Mouse (Mus musculus) telencephalon, adult 2 months (tissue): ENCODE results near the gene Gm38392.
A peak's percentile ranks its signal among the peaks of the same experiment; 100 is the strongest.

Experiments
- DNase-seq: peaks from one replicate; pipeline ENCODE4 v3.0.0-alpha.2; 2011; ENCODE audit warnings: low read depth, low spot score

Gm38392 gene

GRCm38 (mm10) chr3:88215553-88216004 is 71.4 kb downstream of the Gm38392 start:
- DNase-seq: no peak

DNA sequence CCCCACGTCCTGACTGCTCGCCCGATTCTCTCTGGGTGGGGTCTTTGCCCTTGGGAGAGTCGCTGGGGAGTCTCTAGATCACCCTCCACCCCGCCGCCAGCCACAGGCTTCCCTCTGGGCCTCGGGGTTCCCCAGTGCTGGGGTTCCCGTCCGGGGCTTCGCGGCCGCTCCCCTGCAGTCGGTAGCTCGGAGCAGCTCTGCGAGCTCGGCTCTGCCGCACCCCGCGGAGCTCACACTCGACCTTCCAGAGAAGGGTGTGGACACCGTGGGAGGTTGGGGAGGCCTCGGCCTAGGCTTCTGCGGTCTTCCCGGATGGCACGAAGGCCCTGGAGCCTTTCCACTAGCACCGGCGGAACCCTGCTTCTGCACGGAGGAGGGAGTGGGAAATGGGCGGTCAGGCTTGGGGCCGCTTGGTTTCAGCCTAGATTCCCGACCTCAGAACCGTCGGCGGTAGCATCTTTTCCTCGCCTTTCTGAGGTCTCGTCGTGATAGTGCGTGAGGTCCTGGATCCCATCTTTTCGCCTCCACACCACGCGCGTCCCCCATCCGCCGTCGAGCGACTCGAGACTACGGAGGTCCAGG is 71.9 kb downstream of the Gm38392 start:
- DNase-seq: no peak

GRCm38 (mm10) chr3:88214197-88214938 is 72.6 kb downstream of the Gm38392 start:
- no peak for DNase-seq

GRCm38 (mm10) chr3:88213019-88213418 is 74.0 kb downstream of the Gm38392 start:
- DNase-seq: no peak

GRCm38 (mm10) chr3:88212356-88212755 is 74.7 kb downstream of the Gm38392 start:
- DNase-seq: no peak

DNA sequence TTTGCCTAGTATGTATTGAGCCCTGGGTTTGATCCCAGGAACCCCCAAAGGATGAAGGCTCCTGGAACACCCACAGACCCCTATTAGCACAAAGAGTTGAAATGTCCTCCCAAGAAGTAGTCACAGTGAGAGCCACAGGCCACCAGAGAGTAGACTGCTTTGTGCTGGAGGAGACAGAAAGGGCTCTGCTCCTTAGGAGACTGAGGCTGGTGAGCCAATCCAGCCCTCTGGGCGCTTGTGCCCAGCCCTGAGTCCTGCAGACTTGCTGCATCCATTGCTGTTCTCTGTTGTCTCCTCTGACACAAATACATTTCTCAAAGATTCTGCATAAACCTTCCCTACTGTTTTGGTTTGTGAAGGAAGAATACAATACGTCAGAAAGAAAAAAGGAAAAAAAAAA is 76.1 kb downstream of the Gm38392 start:
- DNase-seq: no peak

- DNase-seq: no peak
Measured at GRCm38 (mm10) chr3:88210121-88210520, 76.9 kb downstream of the Gm38392 start.

DNA sequence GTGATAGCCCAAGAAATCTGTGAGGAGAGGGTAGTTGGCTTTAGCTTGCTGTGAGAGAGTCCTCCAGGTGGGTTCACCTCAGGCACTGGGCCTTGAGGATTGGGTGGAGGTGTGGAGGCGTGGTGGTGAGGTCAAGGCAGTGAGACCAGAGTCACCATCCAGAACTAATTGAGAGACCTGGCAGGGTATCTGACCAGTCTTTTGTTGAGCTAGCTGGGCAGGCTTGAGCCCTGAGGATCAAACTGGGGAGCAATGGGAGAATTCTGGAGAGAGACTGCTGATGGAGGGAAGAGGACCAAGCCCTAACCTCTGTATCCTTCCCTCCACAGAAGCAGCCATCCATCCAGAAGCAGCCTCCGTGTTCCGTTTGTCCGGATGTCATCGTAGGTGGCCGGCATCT is 77.7 kb downstream of the Gm38392 start:
- no peak for DNase-seq

GRCm38 (mm10) chr3:88208226-88208720 is 78.7 kb downstream of the Gm38392 start:
- DNase-seq: no peak

- DNase-seq: no peak
Measured at GRCm38 (mm10) chr3:88207451-88208100, 79.4 kb downstream of the Gm38392 start.

DNA sequence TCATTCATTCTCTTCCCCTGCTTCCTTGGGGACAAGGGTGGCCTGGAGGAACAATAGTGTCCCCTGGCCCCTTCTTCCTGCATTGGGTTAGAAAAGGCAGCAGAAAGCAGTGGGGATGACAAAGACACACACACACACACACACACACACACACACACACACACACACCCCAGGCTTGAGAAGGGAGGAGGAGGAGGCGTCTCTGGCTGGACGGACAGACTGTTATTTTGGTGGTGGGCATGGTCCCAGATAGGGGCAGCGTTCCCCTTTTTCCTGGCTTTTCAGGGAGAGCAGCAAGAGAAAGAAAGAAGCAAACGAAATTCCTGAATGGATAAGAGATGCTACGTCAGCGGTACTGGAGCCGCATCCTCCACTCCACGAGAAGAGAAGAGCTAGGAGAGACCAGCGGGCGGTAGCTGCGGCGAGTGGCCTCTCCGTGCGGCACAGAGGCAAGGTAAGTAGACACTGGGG is 80.1 kb downstream of the Gm38392 start:
- no peak for DNase-seq

- DNase-seq: no peak
Measured at GRCm38 (mm10) chr3:88206500-88206899, 80.5 kb downstream of the Gm38392 start.

GRCm38 (mm10) chr3:88205563-88206491 is 81.2 kb downstream of the Gm38392 start:
- DNase-seq: no peak

DNA sequence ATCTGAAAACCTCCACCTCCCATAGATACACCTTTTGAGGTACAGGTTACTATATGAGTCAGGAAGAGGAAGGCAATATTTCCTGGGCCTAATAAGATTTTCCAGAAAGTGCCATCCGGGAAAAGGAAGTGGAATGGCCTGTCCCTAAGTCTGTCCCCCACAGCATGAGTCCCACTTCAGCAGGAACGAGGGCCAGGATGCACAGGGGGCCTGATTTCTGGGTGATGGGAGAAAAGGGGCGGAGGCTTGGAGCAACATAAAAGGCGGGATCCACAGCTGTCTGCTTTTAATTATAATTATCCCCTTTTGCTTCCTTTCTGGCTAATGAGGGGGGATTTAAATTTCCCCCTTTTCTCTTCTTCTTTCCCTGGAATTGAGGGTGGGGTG is 81.8 kb downstream of the Gm38392 start:
- DNase-seq: no peak

DNA sequence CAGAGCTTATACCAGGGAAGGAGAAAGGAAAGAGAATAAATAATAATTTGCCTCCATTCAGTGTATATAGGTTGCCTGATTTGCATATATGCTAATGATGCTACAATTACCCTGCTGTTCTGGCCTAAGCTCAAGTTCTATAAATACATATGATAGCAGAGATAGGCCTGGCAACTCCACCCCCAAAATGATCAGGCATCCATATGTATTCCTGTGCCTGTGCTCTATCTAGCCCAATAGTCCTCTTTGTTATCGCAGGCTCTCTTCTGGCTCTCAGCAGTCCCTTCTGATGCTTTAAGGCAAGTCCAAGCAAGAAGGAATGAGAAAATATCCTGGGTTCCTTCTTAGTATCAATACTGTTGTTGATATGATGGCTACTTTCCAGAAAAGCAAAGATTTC is 82.3 kb downstream of the Gm38392 start:
- DNase-seq: peak; percentile 71

- no peak for DNase-seq
Measured at GRCm38 (mm10) chr3:88203999-88204700, 82.9 kb downstream of the Gm38392 start.

DNA sequence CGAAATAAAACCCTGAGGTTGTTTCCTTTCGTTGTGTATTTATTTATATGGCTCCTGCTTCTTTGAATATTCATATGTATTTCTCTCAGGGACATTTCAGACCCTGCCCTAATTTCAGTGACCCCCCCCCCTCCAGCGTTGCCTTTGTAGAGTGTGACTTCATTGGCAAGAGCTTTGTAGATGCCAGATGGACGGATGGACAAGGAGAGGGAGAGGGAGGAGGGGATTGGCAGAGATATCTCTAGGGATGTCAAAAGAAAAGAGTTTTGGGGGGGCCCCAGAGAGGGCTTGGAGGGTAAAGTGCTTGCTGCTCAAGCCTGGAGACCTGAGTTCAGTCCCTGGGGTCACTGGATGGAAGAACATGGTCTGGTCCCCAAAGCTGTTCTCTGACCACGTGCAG is 83.6 kb downstream of the Gm38392 start:
- DNase-seq: no peak

GRCm38 (mm10) chr3:88202986-88203385 is 84.0 kb downstream of the Gm38392 start:
- no peak for DNase-seq

- DNase-seq: no peak
Measured at GRCm38 (mm10) chr3:88201640-88202039, 85.4 kb downstream of the Gm38392 start.

- no peak for DNase-seq
Measured at GRCm38 (mm10) chr3:88200972-88201330, 86.1 kb downstream of the Gm38392 start.
